ENCODE assay signal across 29 mouse cellular contexts in genomic region chr9:62778721-62779120, GRCm38 (mm10). TPM values are rescaled to one million over a fixed set of nuclear protein-coding genes. Genes with fewer than 3 reads are reported as not detected.
DNase-seq lines count a peak whose midpoint lies in the region; ATAC-seq and TF ChIP-seq lines count a peak whose summit lies in the region.
"Had no signal": no experiment of that assay in that cellular context is flagged by ENCODE, and none has a peak within 500 bp of the region (broad histone marks: within the 10 kb centered on the region; RNA-seq: fewer than 3 reads in every experiment).

No protein-coding gene starts in this region.

- H3K9me3 ChIP-seq in forebrain, postnatal 0 days (ENCODE audit: low read length): no peaks in the 10 kb centered on the region
- H3K9me3 ChIP-seq in forebrain, embryonic 10.5 days: no peaks in the 10 kb centered on the region
- H3K9me3 ChIP-seq in lung, embryonic 15.5 days: no peaks in the 10 kb centered on the region
- no peaks in the 10 kb centered on the region for H3K9me3 ChIP-seq in embryonic facial prominence, embryonic 14.5 days (ENCODE audit: control insufficient read depth, low read length)
- no peaks in the 10 kb centered on the region for H3K9me3 ChIP-seq in stomach, embryonic 14.5 days (ENCODE audit: control insufficient read depth, low read depth, low read length)
- H3K9me3 ChIP-seq: forebrain, embryonic 15.5 days; heart, embryonic 12.5 days; hindbrain, embryonic 15.5 days; midbrain, embryonic 10.5 days; neural tube, embryonic 12.5 days had no signal

- H3K4me1 ChIP-seq in forebrain, postnatal 0 days (ENCODE audit: insufficient read depth): peaks cover 16% of the 10 kb centered on the region
- peaks cover 30% of the 10 kb centered on the region for H3K4me1 ChIP-seq in forebrain, embryonic 10.5 days
- peaks cover 10% of the 10 kb centered on the region for H3K4me1 ChIP-seq in lung, embryonic 15.5 days
- 0 out of 2 replicates have a peak, but pooled peaks cover 6% of the 10 kb centered on the region for H3K4me1 ChIP-seq in embryonic facial prominence, embryonic 14.5 days (ENCODE audit: control insufficient read depth, insufficient read depth, low read length)
- peaks cover 15% of the 10 kb centered on the region; the same call in 1 of the 2 replicates for H3K4me1 ChIP-seq in stomach, embryonic 14.5 days (ENCODE audit: control insufficient read depth, insufficient read depth, low read length)

- no peak overlapping the region for H3K4me2 ChIP-seq in forebrain, postnatal 0 days (ENCODE audit: low read depth)
- H3K4me2 ChIP-seq in lung, embryonic 15.5 days: no peak overlapping the region
- no peak overlapping the region for H3K4me2 ChIP-seq in embryonic facial prominence, embryonic 14.5 days (ENCODE audit: low read depth, low read length)
- H3K4me2 ChIP-seq in stomach, embryonic 14.5 days (replicated peaks; ENCODE audit: low read depth, low read length): no peak overlapping the region
- H3K4me2 ChIP-seq: forebrain, embryonic 15.5 days; heart, embryonic 12.5 days; hindbrain, embryonic 15.5 days; neural tube, embryonic 12.5 days had no signal

- no peak for TF ChIP-seq CTCF in forebrain, postnatal 0 days (IDR thresholded peaks at IDR 0.05; ENCODE audit: low read depth)

- H3K27me3 ChIP-seq in forebrain, postnatal 0 days (ENCODE audit: insufficient read depth, low read length): no peaks in the 10 kb centered on the region
- no peaks in the 10 kb centered on the region for H3K27me3 ChIP-seq in forebrain, embryonic 10.5 days (ENCODE audit: poor library complexity, severe bottlenecking)
- H3K27me3 ChIP-seq in lung, embryonic 15.5 days: no peaks in the 10 kb centered on the region
- H3K27me3 ChIP-seq in embryonic facial prominence, embryonic 14.5 days (replicated peaks; ENCODE audit: control insufficient read depth, insufficient read depth, low read length): no peaks in the 10 kb centered on the region
- no peaks in the 10 kb centered on the region for H3K27me3 ChIP-seq in stomach, embryonic 14.5 days (ENCODE audit: control insufficient read depth, insufficient read depth, low read length)
- H3K27me3 ChIP-seq: forebrain, embryonic 15.5 days; heart, embryonic 12.5 days; hindbrain, embryonic 15.5 days; neural tube, embryonic 12.5 days had no signal

- no peaks in the 10 kb centered on the region for H3K36me3 ChIP-seq in forebrain, postnatal 0 days (ENCODE audit: insufficient read depth)
- H3K36me3 ChIP-seq in forebrain, embryonic 10.5 days (replicated peaks): no peaks in the 10 kb centered on the region
- no peaks in the 10 kb centered on the region for H3K36me3 ChIP-seq in lung, embryonic 15.5 days
- H3K36me3 ChIP-seq in embryonic facial prominence, embryonic 14.5 days (ENCODE audit: control insufficient read depth, insufficient read depth, low read length): no peaks in the 10 kb centered on the region
- H3K36me3 ChIP-seq in stomach, embryonic 14.5 days (ENCODE audit: control insufficient read depth, insufficient read depth, low read length): no peaks in the 10 kb centered on the region
- H3K36me3 ChIP-seq: forebrain, embryonic 15.5 days; heart, embryonic 12.5 days; hindbrain, embryonic 15.5 days; midbrain, embryonic 10.5 days; neural tube, embryonic 12.5 days had no signal

- H3K27ac ChIP-seq in forebrain, postnatal 0 days (ENCODE audit: low read depth, low read length): no peak overlapping the region
- no peak overlapping the region for H3K27ac ChIP-seq in forebrain, embryonic 10.5 days
- peak overlapping the region; percentile 15; the same call in 1 of the 2 replicates for H3K27ac ChIP-seq in lung, embryonic 15.5 days
- no peak overlapping the region for H3K27ac ChIP-seq in embryonic facial prominence, embryonic 14.5 days (replicated peaks; ENCODE audit: low read depth, low read length)
- peak overlapping the region; percentile 21; the same call in 1 of the 2 replicates for H3K27ac ChIP-seq in stomach, embryonic 14.5 days (ENCODE audit: low read length)
- H3K27ac ChIP-seq: forebrain, embryonic 15.5 days; gastrocnemius, adult 2 months; hindbrain, embryonic 15.5 days; left cerebral cortex, adult 2 months; liver, embryonic 14.5 days; midbrain, embryonic 10.5 days; neural tube, embryonic 12.5 days had no signal

- WGBS in forebrain, postnatal 0 days: 71% methylated on average over 9 of the region's 9 CpGs
- WGBS in forebrain, embryonic 10.5 days: 92% methylated on average over 9 of the region's 9 CpGs
- WGBS in lung, embryonic 15.5 days: 71% methylated on average over 9 of the region's 9 CpGs
- 81% methylated on average over 9 of the region's 9 CpGs for WGBS in embryonic facial prominence, embryonic 14.5 days
- 75% methylated on average over 9 of the region's 9 CpGs for WGBS in stomach, embryonic 14.5 days

- ATAC-seq in forebrain, postnatal 0 days: no peak
- ATAC-seq in lung, embryonic 15.5 days (ENCODE audit: borderline replicate concordance, extremely low read depth, low FRiP score, low TSS enrichment): no peak
- no peak for ATAC-seq in embryonic facial prominence, embryonic 14.5 days (ENCODE audit: low read depth)
- ATAC-seq in stomach, embryonic 14.5 days (ENCODE audit: insufficient number of reproducible peaks, insufficient read depth, low FRiP score, low read depth): no peak
- ATAC-seq: forebrain, embryonic 15.5 days; midbrain, embryonic 16.5 days had no signal

- peak; percentile 33 for DNase-seq in forebrain, postnatal 0 days
- DNase-seq in forebrain, embryonic 10.5 days (ENCODE audit: extremely low spot score, low spot score): no peak
- DNase-seq in lung, postnatal 4 days: no peak
- DNase-seq in embryonic facial prominence, embryonic 14.5 days (ENCODE audit: low spot score): peak; percentile 37
- no peak for DNase-seq in c-Kit-positive CD71-positive TER-119-positive erythroid progenitor cells, embryonic 14.5 days (ENCODE audit: low spot score)
- no peak for DNase-seq in kidney, adult 18-20 months
- DNase-seq: adrenal gland, postnatal 14 days; cerebellum, adult 18-20 months; cerebellum, postnatal 14 days; gastrocnemius, adult 2 months; gastrocnemius, postnatal 36 days; heart, adult 18-20 months; heart, postnatal 10 days; kidney, adult 9 months; kidney, postnatal 10 days; liver; lung, adult 2 months; right cerebral cortex, postnatal 4 days had no signal

- no peak overlapping the region for H3K4me3 ChIP-seq in forebrain, postnatal 0 days (ENCODE audit: low read depth, low read length)
- no peak overlapping the region for H3K4me3 ChIP-seq in forebrain, embryonic 10.5 days
- H3K4me3 ChIP-seq in lung, embryonic 15.5 days: no peak overlapping the region
- H3K4me3 ChIP-seq in embryonic facial prominence, embryonic 14.5 days (ENCODE audit: low read depth, low read length): no peak overlapping the region
- H3K4me3 ChIP-seq in stomach, embryonic 14.5 days (ENCODE audit: low read depth, low read length): no peak overlapping the region
- H3K4me3 ChIP-seq: forebrain, embryonic 15.5 days; gastrocnemius, adult 2 months; heart, embryonic 12.5 days; hindbrain, embryonic 15.5 days; left cerebral cortex, adult 2 months; midbrain, embryonic 10.5 days; myocyte; neural tube, embryonic 12.5 days had no signal

- H3K9ac ChIP-seq in forebrain, postnatal 0 days: no peak overlapping the region
- no peak overlapping the region for H3K9ac ChIP-seq in lung, embryonic 15.5 days
- no peak overlapping the region for H3K9ac ChIP-seq in embryonic facial prominence, embryonic 14.5 days (ENCODE audit: low read depth, low read length)
- no peak overlapping the region for H3K9ac ChIP-seq in stomach, embryonic 14.5 days (replicated peaks; ENCODE audit: low read depth, low read length)
- H3K9ac ChIP-seq: forebrain, embryonic 15.5 days; heart, embryonic 12.5 days; hindbrain, embryonic 15.5 days; liver, embryonic 14.5 days; neural tube, embryonic 12.5 days had no signal

RNA-seq across cellular contexts. Expression of gene Fem1b, which starts 33.0 kb away (rescaled TPM):
- total RNA-seq in forebrain, postnatal 0 days (2014; rRNA removed): 150 and 191 TPM in 2 replicates
- polyA plus RNA-seq in forebrain, postnatal 0 days (2015; fragmentation: Nextera tagmentation; extraction: Ambion mirVana): 24.3 and 29.4 TPM in 2 replicates
- 33.8 and 35.2 TPM in 2 replicates for polyA plus RNA-seq in forebrain, embryonic 10.5 days (2016; fragmentation: Nextera tagmentation; extraction: Ambion mirVana)
- polyA plus RNA-seq in lung, embryonic 15.5 days (2015; fragmentation: Nextera tagmentation; extraction: Ambion mirVana): 20.8 and 21.7 TPM in 2 replicates
- 31.8 and 32.0 TPM in 2 replicates for polyA plus RNA-seq in embryonic facial prominence, embryonic 14.5 days (2014; fragmentation: Nextera tagmentation; extraction: Ambion mirVana)
- polyA plus RNA-seq in stomach, embryonic 14.5 days (2014; fragmentation: Nextera tagmentation; extraction: Ambion mirVana): 30.6 TPM in 2 replicates

RNA-seq across cellular contexts. Expression of gene Cln6, which starts 59.9 kb away (rescaled TPM):
- 9.2 and 9.7 TPM in 2 replicates for total RNA-seq in forebrain, postnatal 0 days (2014; rRNA removed)
- polyA plus RNA-seq in forebrain, postnatal 0 days (2015; fragmentation: Nextera tagmentation; extraction: Ambion mirVana): 5.6 and 6.8 TPM in 2 replicates
- 14.9 and 16.5 TPM in 2 replicates for polyA plus RNA-seq in forebrain, embryonic 10.5 days (2016; fragmentation: Nextera tagmentation; extraction: Ambion mirVana)
- polyA plus RNA-seq in lung, embryonic 15.5 days (2015; fragmentation: Nextera tagmentation; extraction: Ambion mirVana): 19.6 and 22.4 TPM in 2 replicates
- polyA plus RNA-seq in embryonic facial prominence, embryonic 14.5 days (2014; fragmentation: Nextera tagmentation; extraction: Ambion mirVana): 19.0 and 20.6 TPM in 2 replicates
- polyA plus RNA-seq in stomach, embryonic 14.5 days (2014; fragmentation: Nextera tagmentation; extraction: Ambion mirVana): 22.2 and 26.4 TPM in 2 replicates

Comparison
In these comparisons a context has a peak if more than half of its experiments do, and no peak if none do; other contexts are left out.
1. DNase-seq: peak in forebrain, postnatal 0 days (single experiment) and embryonic facial prominence, embryonic 14.5 days (single experiment); none in forebrain, embryonic 10.5 days (single experiment), lung, postnatal 4 days (0 of 2), c-Kit-positive CD71-positive TER-119-positive erythroid progenitor cells, embryonic 14.5 days (single experiment) and kidney, adult 18-20 months (single experiment).
2. H3K27ac ChIP-seq: peak in lung, embryonic 15.5 days (single experiment) and stomach, embryonic 14.5 days (single experiment); none in forebrain, postnatal 0 days (single experiment), forebrain, embryonic 10.5 days (single experiment) and embryonic facial prominence, embryonic 14.5 days (single experiment).